Mouse (Mus musculus): ENCODE data around the gene Dock3.

- no peak for TF ChIP-seq MAX (IDR thresholded peaks at IDR 0.05; ENCODE audit: low read depth)
- no peak for TF ChIP-seq E2F4 (IDR thresholded peaks at IDR 0.05; ENCODE audit: insufficient read depth)
Observed at GRCm38 (mm10) chr9:106914878-106915277, 316.8 kb downstream of the Dock3 start.
